Comparison of ENCODE assay signal across 21 mouse cellular contexts in the genomic region with DNA sequence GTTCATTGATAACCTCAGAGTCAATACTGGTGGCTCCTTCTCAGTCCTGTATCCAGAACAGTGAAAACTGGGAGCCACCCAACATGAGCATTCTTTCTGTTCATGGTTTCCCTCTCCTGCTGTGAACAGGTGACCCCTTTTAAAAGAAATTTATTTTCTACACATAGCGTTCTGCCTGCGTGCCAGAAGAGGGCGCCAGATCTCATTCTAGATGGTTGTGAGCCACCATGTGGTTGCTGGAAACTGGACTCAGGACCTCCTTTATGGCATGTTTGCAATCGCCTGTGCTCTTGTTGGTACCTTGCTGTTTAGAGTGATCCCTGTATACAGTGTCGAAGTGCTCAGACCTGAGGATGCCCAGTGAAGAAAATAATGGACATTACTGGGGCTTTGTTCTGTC.
DNase-seq lines count a peak whose midpoint lies in the region; ATAC-seq and TF ChIP-seq lines count a peak whose summit lies in the region.
"Had no signal": no experiment of that assay in that cellular context is flagged by ENCODE, and none has a peak within 500 bp of the region (broad histone marks: within the 10 kb centered on the region; RNA-seq: fewer than 3 reads in every experiment).

No protein-coding gene starts in this region.

- no peak overlapping the region for H3K9ac ChIP-seq in hindbrain, postnatal 0 days (replicated peaks; ENCODE audit: low read length)
- H3K9ac ChIP-seq in hindbrain, embryonic 12.5 days = no peak overlapping the region
- no peak overlapping the region for H3K9ac ChIP-seq in liver, postnatal 0 days (replicated peaks)
- no peak overlapping the region for H3K9ac ChIP-seq in liver, embryonic 12.5 days
- H3K9ac ChIP-seq in ES-Bruce4 (ENCODE audit: low read depth, poor library complexity, severe bottlenecking) = no peak overlapping the region
- H3K9ac ChIP-seq: forebrain, embryonic 12.5 days; limb, embryonic 12.5 days; midbrain, embryonic 13.5 days; stomach, embryonic 15.5 days had no signal

- TF ChIP-seq EP300 in liver, postnatal 0 days (IDR thresholded peaks at IDR 0.05; ENCODE audit: low read depth) = no peak
- TF ChIP-seq EP300 in ES-Bruce4 (IDR thresholded peaks at IDR 0.05; ENCODE audit: insufficient read depth, low read depth, low read length) = no peak

- WGBS in hindbrain, postnatal 0 days = 86% methylated on average over 5 of the region's 5 CpGs
- WGBS in hindbrain, embryonic 12.5 days = 91% methylated on average over 5 of the region's 5 CpGs
- 81% methylated on average over 5 of the region's 5 CpGs for WGBS in liver, postnatal 0 days (ENCODE audit: insufficient replicate concordance)
- WGBS in liver, embryonic 12.5 days (ENCODE audit: insufficient replicate concordance) = 74% methylated on average over 5 of the region's 5 CpGs
- WGBS in bone marrow, adult 2 months = 80% methylated on average over 5 of the region's 5 CpGs

- no peak for DNase-seq in hindbrain, postnatal 0 days (ENCODE audit: low spot score)
- no peak for DNase-seq in liver, postnatal 0 days
- DNase-seq in retina, postnatal 1 day = no peak
- DNase-seq in spleen, postnatal 36 days (ENCODE audit: low spot score in 2 of 2) = no peak
- DNase-seq: adrenal gland, adult 2 months; cerebellum, adult 11 months; cerebellum, postnatal 14 days; kidney, postnatal 10 days; lung, adult 2 months; right cerebral cortex, adult 18-20 months; spleen, adult 18-20 months; thymus, postnatal 14 days had no signal

- ATAC-seq in hindbrain, postnatal 0 days = no peak
- ATAC-seq in hindbrain, embryonic 12.5 days (ENCODE audit: low FRiP score) = no peak
- ATAC-seq in liver, postnatal 0 days = no peak
- ATAC-seq in liver, embryonic 12.5 days = no peak
- ATAC-seq: inflammation-experienced regulatory T-cells, adult 6 months; midbrain, embryonic 13.5 days had no signal

- no peaks in the 10 kb centered on the region for H3K9me3 ChIP-seq in hindbrain, postnatal 0 days (ENCODE audit: low read length)
- H3K9me3 ChIP-seq in hindbrain, embryonic 12.5 days (replicated peaks) = no peaks in the 10 kb centered on the region
- no peaks in the 10 kb centered on the region for H3K9me3 ChIP-seq in liver, postnatal 0 days (ENCODE audit: low read length)
- no peaks in the 10 kb centered on the region for H3K9me3 ChIP-seq in liver, embryonic 12.5 days (replicated peaks)
- no peaks in the 10 kb centered on the region for H3K9me3 ChIP-seq in ES-Bruce4 (replicated peaks; ENCODE audit: control insufficient read depth, insufficient read depth, low read length, poor library complexity, severe bottlenecking)
- H3K9me3 ChIP-seq: forebrain, embryonic 12.5 days; stomach, embryonic 15.5 days had no signal

- TF ChIP-seq POLR2A in ES-Bruce4 (IDR thresholded peaks at IDR 0.05; ENCODE audit: insufficient read depth, low read length) = no peak
- TF ChIP-seq POLR2A in bone marrow, adult 2 months (IDR thresholded peaks at IDR 0.05; ENCODE audit: borderline replicate concordance, control insufficient read depth, low read depth, low read length) = no peak

- H3K27me3 ChIP-seq in hindbrain, postnatal 0 days (ENCODE audit: insufficient read depth, low read length) = no peaks in the 10 kb centered on the region
- no peaks in the 10 kb centered on the region for H3K27me3 ChIP-seq in hindbrain, embryonic 12.5 days
- H3K27me3 ChIP-seq in liver, postnatal 0 days (ENCODE audit: insufficient read depth, low read length) = no peaks in the 10 kb centered on the region
- H3K27me3 ChIP-seq in liver, embryonic 12.5 days (replicated peaks) = no peaks in the 10 kb centered on the region
- no peaks in the 10 kb centered on the region for H3K27me3 ChIP-seq in ES-Bruce4 (ENCODE audit: control insufficient read depth, insufficient read depth, low read length, poor library complexity, severe bottlenecking)
- H3K27me3 ChIP-seq: forebrain, embryonic 12.5 days; limb, embryonic 12.5 days; midbrain, embryonic 13.5 days; stomach, embryonic 15.5 days had no signal

- H3K27ac ChIP-seq in hindbrain, postnatal 0 days = no peak overlapping the region
- no peak overlapping the region for H3K27ac ChIP-seq in hindbrain, embryonic 12.5 days
- H3K27ac ChIP-seq in liver, postnatal 0 days (ENCODE audit: low read depth) = no peak overlapping the region
- H3K27ac ChIP-seq in liver, embryonic 12.5 days = no peak overlapping the region
- H3K27ac ChIP-seq in ES-Bruce4 (ENCODE audit: insufficient read depth, low read length) = no peak overlapping the region
- H3K27ac ChIP-seq in bone marrow, adult 2 months (ENCODE audit: control insufficient read depth, insufficient read depth, low read depth, low read length, poor library complexity) = no peak overlapping the region
- H3K27ac ChIP-seq: forebrain, embryonic 12.5 days; limb, embryonic 12.5 days; midbrain, embryonic 13.5 days; stomach, embryonic 15.5 days had no signal

- TF ChIP-seq CTCF in hindbrain, postnatal 0 days (IDR thresholded peaks at IDR 0.05; ENCODE audit: low read depth) = peak; percentile 11; the same call in 1 of the 2 replicates
- peak; percentile 36 for TF ChIP-seq CTCF in liver, postnatal 0 days (IDR thresholded peaks at IDR 0.05; ENCODE audit: low read depth)
- peak; percentile 64 for TF ChIP-seq CTCF in ES-Bruce4 (IDR thresholded peaks at IDR 0.05; ENCODE audit: low read depth, low read length)
- peak; percentile 24; the same call in 1 of the 2 replicates for TF ChIP-seq CTCF in bone marrow, adult 2 months (IDR thresholded peaks at IDR 0.05; ENCODE audit: control insufficient read depth, insufficient read depth, low read length)

- no peak overlapping the region for H3K4me2 ChIP-seq in hindbrain, postnatal 0 days (ENCODE audit: low read depth, low read length)
- no peak overlapping the region for H3K4me2 ChIP-seq in hindbrain, embryonic 12.5 days (replicated peaks)
- H3K4me2 ChIP-seq in liver, postnatal 0 days (ENCODE audit: low read depth, low read length) = no peak overlapping the region
- H3K4me2 ChIP-seq in liver, embryonic 12.5 days = no peak overlapping the region
- H3K4me2 ChIP-seq: forebrain, embryonic 12.5 days; limb, embryonic 12.5 days; midbrain, embryonic 13.5 days; stomach, embryonic 15.5 days had no signal

- no peaks in the 10 kb centered on the region for H3K36me3 ChIP-seq in hindbrain, postnatal 0 days (ENCODE audit: insufficient read depth, low read length)
- no peaks in the 10 kb centered on the region for H3K36me3 ChIP-seq in hindbrain, embryonic 12.5 days
- H3K36me3 ChIP-seq in liver, postnatal 0 days (replicated peaks; ENCODE audit: insufficient read depth, low read length) = no peaks in the 10 kb centered on the region
- H3K36me3 ChIP-seq in liver, embryonic 12.5 days = peaks cover 7% of the 10 kb centered on the region; the same call in 1 of the 2 replicates
- no peaks in the 10 kb centered on the region for H3K36me3 ChIP-seq in ES-Bruce4 (ENCODE audit: control insufficient read depth, insufficient read depth, low read length, poor library complexity, severe bottlenecking)

- H3K4me3 ChIP-seq in hindbrain, postnatal 0 days (ENCODE audit: low read length) = no peak overlapping the region
- H3K4me3 ChIP-seq in hindbrain, embryonic 12.5 days = no peak overlapping the region
- H3K4me3 ChIP-seq in liver, postnatal 0 days (ENCODE audit: low read depth, low read length) = no peak overlapping the region
- no peak overlapping the region for H3K4me3 ChIP-seq in liver, embryonic 12.5 days
- H3K4me3 ChIP-seq in ES-Bruce4 (ENCODE audit: low read depth, low read length) = no peak overlapping the region
- no peak overlapping the region for H3K4me3 ChIP-seq in bone marrow, adult 2 months (replicated peaks; ENCODE audit: control insufficient read depth, low read depth, low read length)
- H3K4me3 ChIP-seq: forebrain, embryonic 12.5 days; limb, embryonic 12.5 days; midbrain, embryonic 13.5 days; stomach, embryonic 15.5 days had no signal

- H3K4me1 ChIP-seq in hindbrain, postnatal 0 days (ENCODE audit: insufficient read depth, low read length) = peaks cover 12% of the 10 kb centered on the region; the same call in 1 of the 2 replicates
- H3K4me1 ChIP-seq in hindbrain, embryonic 12.5 days = peaks cover 25% of the 10 kb centered on the region
- H3K4me1 ChIP-seq in liver, postnatal 0 days (ENCODE audit: insufficient read depth) = peaks cover 10% of the 10 kb centered on the region
- peaks cover 13% of the 10 kb centered on the region for H3K4me1 ChIP-seq in liver, embryonic 12.5 days
- peaks cover 2% of the 10 kb centered on the region for H3K4me1 ChIP-seq in ES-Bruce4 (ENCODE audit: control insufficient read depth, insufficient read depth, low read length)
- no peaks in the 10 kb centered on the region; the same call in 1 of the 2 replicates for H3K4me1 ChIP-seq in bone marrow, adult 2 months (ENCODE audit: control insufficient read depth, insufficient read depth, low read length)

Comparison
In these comparisons a context has a peak if more than half of its experiments do, and no peak if none do; other contexts are left out.
1. CTCF ChIP-seq: peak in every context shown above with its lines; median percentile 64 in ES-Bruce4; 36 in liver, postnatal 0 days; 24 in bone marrow, adult 2 months; 11 in hindbrain, postnatal 0 days.